Mouse (Mus musculus) erythroblast, embryonic 14.5 days (primary cell): ENCODE data around the gene Olfr222.

Source experiments
- GATA1 ChIP-seq: IDR thresholded peaks from 2 replicates; pipeline ENCODE4 v1.6.1; 2012; ENCODE audit warnings: low read length, inconsistent platforms, mixed read lengths
- TAL1 ChIP-seq: IDR thresholded peaks from 3 replicates; pipeline ENCODE4 v1.6.1; 2012; ENCODE audit warnings: low read length, inconsistent platforms, mixed read lengths

GRCm38 (mm10) chr11:59554535-59554934 lies 21.5 kb downstream of the Olfr222 start:
- TF ChIP-seq TAL1 (no peak), GATA1 (no peak)
